Mouse (Mus musculus): ENCODE results near the gene Slc36a3. TPM values are rescaled to one million over a fixed set of nuclear protein-coding genes. Genes with fewer than 3 reads are reported as not detected.
"Not testable (repeated sequence)": the region's sequence is repeated elsewhere in the genome, so short reads cannot be mapped to it uniquely, and the experiment has no call there.

The Slc36a3 gene
- total RNA-seq, 2 experiments from 2014 or later, result not detected

GRCm38 (mm10) chr11:55134407-55134806 lies 17.1 kb downstream of the Slc36a3 start:
- Histone ChIP-seq H3K4me3 (no peak overlapping the region), H3K27ac (no peak overlapping the region)
- no peak for TF ChIP-seq CTCF (conservative IDR thresholded peaks at IDR 0.05)
- DNase-seq (ENCODE audit: low spot score in 2 of 2), result no peak

- Histone ChIP-seq H3K27ac (no peak overlapping the region), H3K4me3 (no peak overlapping the region)
- TF ChIP-seq CTCF (conservative IDR thresholded peaks at IDR 0.05), result no peak
- DNase-seq (ENCODE audit: low spot score in 2 of 2), result no peak
Measured at GRCm38 (mm10) chr11:55133204-55133603, 18.3 kb downstream of the Slc36a3 start.

DNA sequence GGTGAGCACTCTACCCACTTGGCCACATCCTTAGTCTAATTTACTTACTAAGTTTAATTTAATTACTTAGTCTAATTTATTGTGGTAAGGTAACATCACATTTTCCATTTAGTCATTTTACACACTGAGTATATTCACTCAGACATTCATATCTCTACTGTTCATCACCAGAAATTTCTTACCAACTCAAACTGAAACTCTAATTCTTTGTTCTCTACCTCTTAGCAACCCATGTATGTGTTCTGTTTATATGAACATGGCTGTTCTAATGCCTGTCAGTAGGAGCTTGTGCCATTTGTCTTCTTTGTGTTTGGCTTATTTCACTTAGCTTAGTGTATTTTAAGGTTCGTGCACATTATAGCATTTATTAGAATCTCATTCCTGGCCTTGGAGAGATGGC lies 19.6 kb downstream of the Slc36a3 start:
- DNase-seq (ENCODE audit: low spot score in 2 of 2), result no peak
- no peak for TF ChIP-seq CTCF (conservative IDR thresholded peaks at IDR 0.05)
- H3K4me3 ChIP-seq, result no peak overlapping the region
- no peak overlapping the region for H3K27ac ChIP-seq

- Histone ChIP-seq H3K4me3 (no peak overlapping the region), H3K27ac (no peak overlapping the region)
- TF ChIP-seq CTCF (conservative IDR thresholded peaks at IDR 0.05), result no peak
- no peak for DNase-seq (ENCODE audit: low spot score in 2 of 2)
Measured at GRCm38 (mm10) chr11:55131077-55131742, 20.3 kb downstream of the Slc36a3 start.

GRCm38 (mm10) chr11:55128411-55128810 lies 23.1 kb downstream of the Slc36a3 start:
- no peak overlapping the region for H3K4me3 ChIP-seq
- no peak for DNase-seq (ENCODE audit: low spot score in 2 of 2)
- TF ChIP-seq CTCF (conservative IDR thresholded peaks at IDR 0.05), result no peak
- H3K27ac ChIP-seq, result no peak overlapping the region

- peak in 1 of 2 experiments; percentile 23 for DNase-seq (ENCODE audit: low spot score in 2 of 2)
Measured at GRCm38 (mm10) chr11:55127937-55128336, 23.6 kb downstream of the Slc36a3 start.

GRCm38 (mm10) chr11:55126663-55127062 lies 24.8 kb downstream of the Slc36a3 start:
- Histone ChIP-seq H3K4me3 (no peak overlapping the region), H3K27ac (no peak overlapping the region)
- no peak for DNase-seq (ENCODE audit: low spot score in 2 of 2)
- TF ChIP-seq CTCF (conservative IDR thresholded peaks at IDR 0.05), result no peak

More at GRCm38 (mm10) chr11:55127937-55128336, 23.6 kb downstream of the Slc36a3 start:
- no peak for TF ChIP-seq CTCF (conservative IDR thresholded peaks at IDR 0.05)
- H3K27ac ChIP-seq, result no peak overlapping the region
- no peak overlapping the region for H3K4me3 ChIP-seq

- Histone ChIP-seq H3K4me3 (no peak overlapping the region), H3K27ac (peak overlapping the region; percentile 51; the same call in 1 of the 2 replicates)
- TF ChIP-seq CTCF (conservative IDR thresholded peaks at IDR 0.05), result no peak
- no peak for DNase-seq (ENCODE audit: low spot score in 2 of 2)
Measured at GRCm38 (mm10) chr11:55121430-55121829, 30.1 kb downstream of the Slc36a3 start.

DNA sequence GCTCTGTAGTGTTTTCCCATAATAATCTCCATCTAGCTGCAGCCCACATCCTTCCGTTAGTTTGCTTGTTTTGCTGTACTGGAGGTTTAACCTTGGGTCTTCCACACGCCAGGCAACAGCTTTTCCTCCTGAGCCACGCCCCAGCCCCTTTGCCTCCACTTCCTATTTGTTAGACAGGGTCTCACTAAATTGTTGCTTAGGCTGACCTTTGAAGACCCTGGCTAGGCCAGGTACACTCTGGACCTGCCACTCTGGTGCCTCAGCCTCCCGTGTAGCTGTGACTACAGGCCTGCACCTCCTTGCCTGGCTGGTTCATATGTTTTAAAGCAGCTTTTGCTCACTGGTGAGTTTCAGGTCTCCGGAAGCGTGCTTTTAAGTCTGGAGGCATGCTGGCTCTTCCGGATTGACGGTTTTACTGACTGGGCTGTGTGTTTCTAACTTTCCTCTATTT lies 30.7 kb downstream of the Slc36a3 start:
- no peak for TF ChIP-seq CTCF (conservative IDR thresholded peaks at IDR 0.05)
- no peak for DNase-seq (ENCODE audit: low spot score in 2 of 2)
- H3K4me3 ChIP-seq, result no peak overlapping the region
- peak overlapping the region; percentile 51; the same call in 1 of the 2 replicates for H3K27ac ChIP-seq

- Histone ChIP-seq H3K27ac (no peak overlapping the region), H3K4me3 (no peak overlapping the region)
- no peak for TF ChIP-seq CTCF (conservative IDR thresholded peaks at IDR 0.05)
- no peak for DNase-seq (ENCODE audit: low spot score in 2 of 2)
Measured at GRCm38 (mm10) chr11:55120279-55120678, 31.2 kb downstream of the Slc36a3 start.

DNA sequence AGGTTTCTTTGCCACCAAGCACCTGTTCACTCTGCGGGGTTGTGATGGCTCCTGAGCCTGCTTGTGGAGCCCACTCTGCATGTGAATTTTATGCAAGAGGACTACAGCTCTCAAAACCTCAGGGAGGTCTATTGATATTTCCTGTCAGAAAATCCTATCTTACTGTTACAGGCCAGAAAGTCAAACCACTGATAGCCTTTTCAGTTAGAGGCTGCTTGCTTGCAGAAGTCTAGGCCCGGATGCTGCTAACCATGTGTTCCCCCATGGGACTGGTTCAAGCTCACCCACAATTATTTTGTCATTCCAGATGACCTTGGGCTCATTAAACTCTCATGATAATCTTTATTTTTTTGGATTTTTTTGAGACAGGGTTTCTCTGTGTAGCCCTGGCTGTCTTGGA lies 34.5 kb downstream of the Slc36a3 start:
- Histone ChIP-seq H3K27ac (no peak overlapping the region), H3K4me3 (no peak overlapping the region)
- no peak for TF ChIP-seq CTCF (conservative IDR thresholded peaks at IDR 0.05)
- no peak for DNase-seq (ENCODE audit: low spot score in 2 of 2)

GRCm38 (mm10) chr11:55116004-55116403 lies 35.5 kb downstream of the Slc36a3 start:
- no peak for DNase-seq (ENCODE audit: low spot score in 2 of 2)
- Histone ChIP-seq H3K27ac (no peak overlapping the region), H3K4me3 (no peak overlapping the region)
- TF ChIP-seq CTCF (conservative IDR thresholded peaks at IDR 0.05), result no peak

GRCm38 (mm10) chr11:55114291-55114690 lies 37.2 kb downstream of the Slc36a3 start:
- no peak for DNase-seq (ENCODE audit: low spot score in 2 of 2)
- no peak overlapping the region for H3K4me3 ChIP-seq
- no peak for TF ChIP-seq CTCF (conservative IDR thresholded peaks at IDR 0.05)
- no peak overlapping the region for H3K27ac ChIP-seq

DNA sequence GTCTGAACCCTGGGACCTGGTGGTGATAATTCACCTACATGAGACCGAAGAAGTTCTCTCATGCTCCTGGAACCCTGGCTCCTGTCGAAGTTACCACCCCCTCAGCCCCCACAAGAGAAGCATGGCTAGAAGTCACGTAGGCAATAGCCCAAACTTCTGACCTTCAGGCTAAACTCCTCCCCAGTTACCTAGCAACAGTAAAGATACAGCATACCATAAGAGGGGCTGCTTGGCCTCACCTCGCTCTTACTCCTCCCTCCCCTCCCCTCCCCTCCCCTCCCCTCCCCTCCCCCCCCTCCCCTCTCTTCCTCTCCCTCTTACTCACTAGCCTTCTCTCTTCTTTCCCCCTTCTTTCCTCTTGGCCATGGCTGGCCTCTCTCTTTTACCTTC lies 37.7 kb downstream of the Slc36a3 start:
- H3K27ac ChIP-seq; H3K4me3 ChIP-seq; DNase-seq (ENCODE audit: low spot score in 2 of 2): not testable (repeated sequence)

Data from layer of hippocampus, adult 2 months (tissue).